Mouse (Mus musculus): Measurements from ENCODE around the gene Lrp2. TPM values are rescaled to one million over a fixed set of nuclear protein-coding genes. Genes with fewer than 3 reads are reported as not detected.

Gene Lrp2
- total and polyA plus RNA-seq, 3 experiments, result under 0.01 to 0.07 (median 0.01) TPM

GRCm38 (mm10) chr2:69480965-69481364 is 104.9 kb downstream of the Lrp2 start:
- Histone ChIP-seq H3K36me3 (replicated peaks in 1 of 2; ENCODE audit: control insufficient read depth in 1 of 2, insufficient read depth in 1 of 2, low read length in 1 of 2) (no peaks in the 10 kb centered on the region), H3K27ac (ENCODE audit: insufficient read depth, low read depth) (no peak overlapping the region), H3K9ac (ENCODE audit: insufficient read depth, low read depth) (no peak overlapping the region), H3K9me3 (replicated peaks; ENCODE audit: low read length) (no peaks in the 10 kb centered on the region), H3K27me3 (replicated peaks) (no peaks in the 10 kb centered on the region), H3K4me2 (ENCODE audit: insufficient read depth, low read depth, poor library complexity, severe bottlenecking) (no peak overlapping the region), H3K4me3 (replicated peaks in 1 of 3; ENCODE audit: low read depth in 2 of 3, low read length in 2 of 3, poor library complexity in 1 of 3) (no peak overlapping the region), H3K79me2 (replicated peaks; ENCODE audit: control insufficient read depth, extremely low read depth, insufficient read depth, poor library complexity, severe bottlenecking) (no peaks in the 10 kb centered on the region), H3K4me1 (ENCODE audit: control insufficient read depth in 1 of 2, insufficient read depth in 2 of 2) (no peaks in the 10 kb centered on the region)
- dilution Hi-C loops (cut with MboI; ENCODE audit: extremely low pct_ligation_motif_present, extremely low pct_unique_long_range_greater_than_20kb, low sequenced_read_pairs) (no loop called here), in situ Hi-C loops (cut with MboI; ENCODE audit: low pct_ligation_motif_present, low pct_unique_long_range_greater_than_20kb, low sequenced_read_pairs) (no loop called here)
- DNase-seq (ENCODE audit: extremely low read depth), result no peak
- TF ChIP-seq UBTF (IDR thresholded peaks at IDR 0.05; ENCODE audit: low read depth, low read length) (no peak), TBP (conservative IDR thresholded peaks at IDR 0.05; ENCODE audit: low read depth, low read length) (no peak), CHD1 (IDR thresholded peaks at IDR 0.05; ENCODE audit: low read depth, low read length) (no peak), KAT2A (IDR thresholded peaks at IDR 0.05; ENCODE audit: insufficient replicate concordance, low read length) (no peak), POLR2A (IDR thresholded peaks at IDR 0.05; ENCODE audit: low read depth, low read length) (no peak), CHD2 (IDR thresholded peaks at IDR 0.05; ENCODE audit: low read length) (no peak), MYC (IDR thresholded peaks at IDR 0.05; ENCODE audit: low read depth, low read length) (no peak), NRF1 (IDR thresholded peaks at IDR 0.05; ENCODE audit: low read depth, low read length) (no peak), POLR2AphosphoS2 (IDR thresholded peaks at IDR 0.05; ENCODE audit: low read depth, low read length) (no peak), RCOR1 (conservative IDR thresholded peaks at IDR 0.05; ENCODE audit: low read depth, low read length) (no peak), E2F4 (IDR thresholded peaks at IDR 0.05; ENCODE audit: insufficient replicate concordance, low read depth, low read length) (no peak), HCFC1 (IDR thresholded peaks at IDR 0.05; ENCODE audit: low read depth, low read length) (no peak), JUND (conservative IDR thresholded peaks at IDR 0.05; ENCODE audit: low read depth, low read length) (no peak), MAFK (IDR thresholded peaks at IDR 0.05; ENCODE audit: insufficient replicate concordance, low read length) (no peak), SMC3 (IDR thresholded peaks at IDR 0.05; ENCODE audit: low read depth, low read length) (no peak), GABPA (IDR thresholded peaks at IDR 0.05; ENCODE audit: insufficient replicate concordance, low read depth, low read length) (no peak), ZNF384 (IDR thresholded peaks at IDR 0.05; ENCODE audit: low read depth, low read length) (no peak), ELF1 (IDR thresholded peaks at IDR 0.05; ENCODE audit: low read depth, low read length) (no peak), IRF4 (IDR thresholded peaks at IDR 0.05; ENCODE audit: low read depth, low read length) (no peak), CTCF (conservative IDR thresholded peaks at IDR 0.05 in 1 of 2, IDR thresholded peaks at IDR 0.05 in 1 of 2; ENCODE audit: low read depth in 2 of 2, low read length in 2 of 2) (no peak)

- H3K79me2 ChIP-seq (replicated peaks; ENCODE audit: control insufficient read depth, extremely low read depth, insufficient read depth, poor library complexity, severe bottlenecking), result no peaks in the 10 kb centered on the region
- DNase-seq (ENCODE audit: extremely low read depth), result no peak
- no peaks in the 10 kb centered on the region for H3K36me3 ChIP-seq (replicated peaks in 1 of 2; ENCODE audit: control insufficient read depth in 1 of 2, insufficient read depth in 1 of 2, low read length in 1 of 2)
- no peak overlapping the region for H3K9ac ChIP-seq (ENCODE audit: insufficient read depth, low read depth)
- no peak overlapping the region for H3K4me2 ChIP-seq (ENCODE audit: insufficient read depth, low read depth, poor library complexity, severe bottlenecking)
- dilution Hi-C loops (cut with MboI; ENCODE audit: extremely low pct_ligation_motif_present, extremely low pct_unique_long_range_greater_than_20kb, low sequenced_read_pairs) (no loop called here), in situ Hi-C loops (cut with MboI; ENCODE audit: low pct_ligation_motif_present, low pct_unique_long_range_greater_than_20kb, low sequenced_read_pairs) (no loop called here)
- no peak overlapping the region for H3K27ac ChIP-seq (ENCODE audit: insufficient read depth, low read depth)
- TF ChIP-seq TCF12 (IDR thresholded peaks at IDR 0.05; ENCODE audit: low read depth, low read length) (no peak), MXI1 (IDR thresholded peaks at IDR 0.05; ENCODE audit: low read depth, low read length) (no peak), ZNF384 (IDR thresholded peaks at IDR 0.05; ENCODE audit: low read depth, low read length) (no peak), POLR2A (IDR thresholded peaks at IDR 0.05; ENCODE audit: low read depth, low read length) (no peak), PAX5 (IDR thresholded peaks at IDR 0.05; ENCODE audit: low read length) (no peak), MAFK (IDR thresholded peaks at IDR 0.05; ENCODE audit: insufficient replicate concordance, low read length) (no peak), EP300 (IDR thresholded peaks at IDR 0.05; ENCODE audit: low read length) (no peak), BHLHE40 (IDR thresholded peaks at IDR 0.05; ENCODE audit: low read depth, low read length) (no peak), MAZ (IDR thresholded peaks at IDR 0.05; ENCODE audit: low read depth, low read length) (no peak), HCFC1 (IDR thresholded peaks at IDR 0.05; ENCODE audit: low read depth, low read length) (no peak), CHD1 (IDR thresholded peaks at IDR 0.05; ENCODE audit: low read depth, low read length) (no peak), GABPA (IDR thresholded peaks at IDR 0.05; ENCODE audit: insufficient replicate concordance, low read depth, low read length) (no peak), JUND (conservative IDR thresholded peaks at IDR 0.05; ENCODE audit: low read depth, low read length) (no peak), RAD21 (IDR thresholded peaks at IDR 0.05; ENCODE audit: low read depth, low read length) (no peak), ZKSCAN1 (IDR thresholded peaks at IDR 0.05; ENCODE audit: borderline replicate concordance, low read depth, low read length) (no peak), ELF1 (IDR thresholded peaks at IDR 0.05; ENCODE audit: low read depth, low read length) (no peak)
- no peaks in the 10 kb centered on the region for H3K4me1 ChIP-seq (ENCODE audit: control insufficient read depth in 1 of 2, insufficient read depth in 2 of 2)
- no peaks in the 10 kb centered on the region for H3K27me3 ChIP-seq (replicated peaks)
- H3K4me3 ChIP-seq (replicated peaks in 1 of 3; ENCODE audit: low read depth in 2 of 3, low read length in 2 of 3, poor library complexity in 1 of 3), result no peak overlapping the region
- H3K9me3 ChIP-seq (replicated peaks; ENCODE audit: low read length), result no peaks in the 10 kb centered on the region
Measured at GRCm38 (mm10) chr2:69479859-69480258, 106.0 kb downstream of the Lrp2 start.
